Mouse (Mus musculus) forebrain, embryonic 11.5 days (tissue): ENCODE measurements around the gene 1700021F05Rik. TPM values are rescaled to one million over a fixed set of nuclear protein-coding genes. Genes with fewer than 3 reads are reported as not detected.
A peak's percentile ranks its signal among the peaks of the same experiment; 100 is the strongest.

ENCODE experiments used
- ATAC-seq: fragments of 200-750 bp; cut with Nextera tagmentation; replicated peaks from 2 replicates; pipeline ENCODE4 v1.8.0; 2017; ENCODE audit warnings: moderate TSS enrichment; ENCODE audit not compliant: low FRiP score
- DNase-seq: peaks from one replicate; pipeline ENCODE4 v3.0.0-alpha.2; 2017; ENCODE audit warnings: low spot score
- H3K27ac ChIP-seq: fragments of 300-500 bp; sonication (generic); 2 replicates; pipeline ENCODE4 v1.5.1; 2014; ENCODE audit warnings: low read depth, low read length
- H3K27me3 ChIP-seq: fragments of 300-500 bp; sonication (generic); 2 replicates; pipeline ENCODE4 v1.6.1; 2014; ENCODE audit warnings: mild to moderate bottlenecking, low read length, mixed read lengths; ENCODE audit not compliant: control insufficient read depth, insufficient read depth
- H3K36me3 ChIP-seq: fragments of 300-500 bp; sonication (generic); 2 replicates; pipeline ENCODE4 v1.6.1; 2014; ENCODE audit warnings: mild to moderate bottlenecking, low read length, moderate library complexity, mixed read lengths; ENCODE audit not compliant: control insufficient read depth, insufficient read depth
- H3K4me1 ChIP-seq: fragments of 300-500 bp; sonication (generic); replicated peaks from 2 replicates; pipeline ENCODE4 v1.6.1; 2014; ENCODE audit warnings: low read length, mixed read lengths; ENCODE audit not compliant: control insufficient read depth, insufficient read depth
- H3K4me2 ChIP-seq: fragments of 300-500 bp; sonication (generic); 2 replicates; pipeline ENCODE4 v1.6.1; 2014; ENCODE audit warnings: low read depth, mild to moderate bottlenecking, low read length, moderate library complexity, mixed read lengths; ENCODE audit not compliant: severe bottlenecking
- H3K4me3 ChIP-seq: fragments of 300-500 bp; sonication (generic); 2 replicates; pipeline ENCODE4 v1.5.1; 2014; ENCODE audit warnings: low read depth, low read length
- H3K9ac ChIP-seq: fragments of 300-500 bp; sonication (generic); 2 replicates; pipeline ENCODE4 v1.6.1; 2014; ENCODE audit warnings: low read length
- H3K9me3 ChIP-seq: fragments of 300-500 bp; sonication (generic); 2 replicates; pipeline ENCODE4 v1.6.1; 2016; ENCODE audit warnings: low read length, mixed read lengths; ENCODE audit not compliant: control insufficient read depth
- WGBS: fragments of 180-500 bp; shearing (Covaris S2); extraction: QIAGEN DNeasy Blood & Tissue Kit; methylation state at CpG from one replicate; pipeline ENCODE4 v1.1.7; 2014; 5-methylcytosine and 5-hydroxymethylcytosine counted together
- polyA plus RNA-seq: library from polyadenylated mRNA; unstranded; fragments of >200 nt; fragmentation: Nextera tagmentation; extraction: Ambion mirVana; gene quantifications from 2 replicates; pipeline ENCODE4 v1.2.1, GENCODE M21; 2014

1700021F05Rik gene
- polyA plus RNA-seq, 1 experiment from 2014 or later = 69.7 TPM

GRCm38 (mm10) chr10:43477865-43478681, 62.7 kb downstream of the 1700021F05Rik start:
- Histone ChIP-seq H3K9me3 (no peaks in the 10 kb centered on the region), H3K4me2 (peak overlapping the region; percentile 95), H3K4me3 (peak overlapping the region; percentile 87), H3K27ac (peak overlapping the region; percentile 94), H3K27me3 (no peaks in the 10 kb centered on the region), H3K9ac (peak overlapping the region; percentile 99), H3K36me3 (no peaks in the 10 kb centered on the region), H3K4me1 (peaks cover 19% of the 10 kb centered on the region; the same call in 1 of the 2 replicates)
- ATAC-seq = peak; percentile 71
- WGBS = under 1% methylated on average over 42 of the region's 42 CpGs
- DNase-seq = peak; percentile 85

DNA sequence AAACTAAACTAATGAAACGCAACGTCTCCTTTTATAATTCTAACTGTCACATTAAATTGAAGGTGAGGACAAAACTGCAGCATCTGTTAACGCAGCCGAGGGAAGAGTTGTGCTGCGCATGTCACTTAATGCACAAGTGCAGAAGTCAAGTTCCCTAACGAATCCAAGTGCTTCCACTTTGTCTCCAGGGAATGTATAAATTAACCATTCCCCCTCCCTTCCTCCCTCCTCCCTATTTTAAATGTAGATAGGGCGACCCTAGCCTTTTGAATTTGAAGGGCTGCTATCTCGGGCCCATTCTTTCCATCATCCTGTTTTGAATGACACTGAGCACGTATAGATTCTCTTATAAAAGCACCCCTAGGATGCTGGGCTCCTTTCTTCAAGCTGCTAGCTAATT, 63.3 kb downstream of the 1700021F05Rik start:
- H3K4me2 ChIP-seq = peak overlapping the region; percentile 95
- WGBS = 2% methylated on average over 9 of the region's 9 CpGs

DNA sequence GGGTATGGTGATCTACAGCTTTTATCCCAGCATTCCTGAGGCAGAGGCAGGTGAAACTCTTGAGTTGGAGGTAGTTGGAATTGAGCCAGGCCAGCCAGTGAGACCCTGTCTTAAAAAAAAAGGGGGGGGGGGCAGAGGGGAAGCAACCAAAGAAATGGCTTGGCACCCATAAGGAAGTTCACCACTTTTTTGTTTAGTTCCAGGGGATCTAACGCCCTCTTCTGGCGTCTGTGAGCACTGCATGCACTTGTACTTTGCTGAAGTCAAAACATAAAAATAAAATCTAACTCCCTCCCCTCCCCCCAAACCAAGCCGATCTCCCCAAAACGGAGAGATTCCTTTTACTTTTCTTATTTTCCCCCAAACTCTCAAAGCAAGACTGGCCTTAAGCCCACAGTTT, 65.4 kb downstream of the 1700021F05Rik start:
- Histone ChIP-seq H3K9me3 (no peaks in the 10 kb centered on the region), H3K36me3 (no peaks in the 10 kb centered on the region), H3K4me2 (no peak overlapping the region), H3K4me3 (no peak overlapping the region), H3K27ac (no peak overlapping the region), H3K4me1 (peaks cover 4% of the 10 kb centered on the region; the same call in 1 of the 2 replicates), H3K9ac (no peak overlapping the region), H3K27me3 (no peaks in the 10 kb centered on the region)
- 59% methylated on average over 4 of the region's 4 CpGs for WGBS
- no peak for DNase-seq
- no peak for ATAC-seq

More for the DNA sequence above, 63.3 kb downstream of the 1700021F05Rik start:
- no peak for ATAC-seq
- no peaks in the 10 kb centered on the region for H3K36me3 ChIP-seq
- H3K27ac ChIP-seq = peak overlapping the region; percentile 94
- no peaks in the 10 kb centered on the region for H3K27me3 ChIP-seq
- peak overlapping the region; percentile 99 for H3K9ac ChIP-seq
- H3K9me3 ChIP-seq = no peaks in the 10 kb centered on the region
- peaks cover 13% of the 10 kb centered on the region; the same call in 1 of the 2 replicates for H3K4me1 ChIP-seq
- peak overlapping the region; percentile 87 for H3K4me3 ChIP-seq
- DNase-seq = no peak

Other genes starting within 250 kb of the 1700021F05Rik start
- 11.9 and 13.4 TPM in 2 replicates for gene Bend3, start 62.2 kb downstream of the 1700021F05Rik start, polyA plus RNA-seq
- 11.1 and 12.2 TPM in 2 replicates for gene Gm9803, start 16.9 kb downstream of the 1700021F05Rik start, polyA plus RNA-seq
- 342 and 364 TPM in 2 replicates for gene Cd24a, start 37.3 kb upstream of the 1700021F05Rik start, polyA plus RNA-seq